Comparison of ENCODE assay signal across 28 mouse cellular contexts in the genomic region with DNA sequence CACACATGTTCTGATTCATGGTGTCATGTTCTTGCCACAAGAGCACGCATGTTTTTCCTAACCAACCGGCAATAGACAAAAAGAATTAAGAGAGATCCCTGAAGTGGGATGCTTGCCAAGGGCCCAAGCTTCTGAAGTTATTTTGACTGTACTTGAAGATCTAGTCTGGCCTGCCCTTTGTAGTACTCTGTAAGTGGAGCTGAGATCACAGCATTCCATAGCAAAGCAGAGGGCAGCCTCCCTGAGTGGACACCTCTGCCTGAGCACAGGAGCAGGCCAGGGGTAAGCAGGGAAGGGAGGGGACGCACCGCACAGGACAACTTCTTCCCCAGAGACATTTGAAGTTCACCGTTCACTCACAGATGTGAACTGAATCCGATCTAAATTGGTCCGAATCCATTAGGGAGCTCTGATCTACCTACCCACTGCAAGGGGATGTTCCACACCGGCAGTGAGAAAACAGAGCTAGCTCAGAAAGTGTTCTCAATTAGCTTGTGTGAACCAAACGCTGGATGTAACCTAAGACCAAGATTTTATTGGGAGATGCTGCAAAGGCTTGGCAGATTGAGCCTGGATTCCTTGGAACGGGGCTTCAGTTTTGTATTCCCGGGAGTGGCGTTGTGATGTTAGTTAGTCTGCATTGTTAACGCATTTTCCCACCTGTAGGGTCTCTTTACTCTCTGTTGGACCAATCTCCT.
A peak's percentile ranks its signal among the peaks of the same experiment; 100 is the strongest.
DNase-seq lines count a peak whose midpoint lies in the region; ATAC-seq and TF ChIP-seq lines count a peak whose summit lies in the region.
"Had no signal": no experiment of that assay in that cellular context is flagged by ENCODE, and none has a peak within 500 bp of the region (broad histone marks: within the 10 kb centered on the region; RNA-seq: fewer than 3 reads in every experiment).

No protein-coding gene starts in this region.

- H3K27ac ChIP-seq in embryonic facial prominence, embryonic 11.5 days (replicated peaks; ENCODE audit: low read depth, low read length) = no peak overlapping the region
- H3K27ac ChIP-seq in embryonic facial prominence, embryonic 10.5 days (replicated peaks) = no peak overlapping the region
- H3K27ac ChIP-seq in lung, embryonic 16.5 days (ENCODE audit: low read length) = no peak overlapping the region
- peak overlapping the region; percentile 74 for H3K27ac ChIP-seq in embryonic facial prominence, embryonic 15.5 days (replicated peaks)
- H3K27ac ChIP-seq in hindbrain, embryonic 12.5 days = no peak overlapping the region
- H3K27ac ChIP-seq in heart, embryonic 10.5 days = no peak overlapping the region
- H3K27ac ChIP-seq: forebrain, embryonic 12.5 days; heart, embryonic 13.5 days; hindbrain, postnatal 0 days; intestine, embryonic 15.5 days; layer of hippocampus, adult 2 months; left cerebral cortex, adult 2 months; midbrain, embryonic 12.5 days had no signal

- H3K4me2 ChIP-seq in embryonic facial prominence, embryonic 11.5 days (ENCODE audit: low read depth, low read length) = no peak overlapping the region
- H3K4me2 ChIP-seq in lung, embryonic 16.5 days (ENCODE audit: low read depth, low read length) = no peak overlapping the region
- H3K4me2 ChIP-seq in embryonic facial prominence, embryonic 15.5 days (replicated peaks) = no peak overlapping the region
- no peak overlapping the region for H3K4me2 ChIP-seq in hindbrain, embryonic 12.5 days (replicated peaks)
- H3K4me2 ChIP-seq: forebrain, embryonic 12.5 days; heart, embryonic 13.5 days; intestine, embryonic 15.5 days; liver, embryonic 11.5 days; midbrain, embryonic 12.5 days; neural tube, embryonic 13.5 days had no signal

- no peak for TF ChIP-seq CTCF in lung, adult 2 months (IDR thresholded peaks at IDR 0.05; ENCODE audit: insufficient read depth, low read length)

- no peak overlapping the region for H3K4me3 ChIP-seq in embryonic facial prominence, embryonic 11.5 days (ENCODE audit: low read depth, low read length)
- no peak overlapping the region for H3K4me3 ChIP-seq in embryonic facial prominence, embryonic 10.5 days
- H3K4me3 ChIP-seq in lung, embryonic 16.5 days (ENCODE audit: low read length) = no peak overlapping the region
- H3K4me3 ChIP-seq in lung, adult 2 months (replicated peaks; ENCODE audit: extremely low read depth, low read depth, low read length) = no peak overlapping the region
- H3K4me3 ChIP-seq in embryonic facial prominence, embryonic 15.5 days (replicated peaks) = no peak overlapping the region
- no peak overlapping the region for H3K4me3 ChIP-seq in hindbrain, embryonic 12.5 days
- no peak overlapping the region for H3K4me3 ChIP-seq in heart, embryonic 10.5 days
- H3K4me3 ChIP-seq: forebrain, embryonic 12.5 days; heart, embryonic 13.5 days; intestine, embryonic 15.5 days; layer of hippocampus, adult 2 months; left cerebral cortex, adult 2 months; midbrain, embryonic 12.5 days; neural tube, embryonic 13.5 days had no signal

- ATAC-seq in embryonic facial prominence, embryonic 11.5 days (replicated peaks; ENCODE audit: insufficient number of reproducible peaks, low FRiP score, low TSS enrichment, low read depth) = 0 out of 2 replicates have a peak, but pooled peaks have one; percentile 71
- peak; percentile 64; the same call in 1 of the 2 replicates for ATAC-seq in lung, embryonic 16.5 days (ENCODE audit: low read depth)
- ATAC-seq in embryonic facial prominence, embryonic 15.5 days (ENCODE audit: insufficient number of reproducible peaks, low FRiP score, low TSS enrichment, low read depth) = no peak
- ATAC-seq in hindbrain, embryonic 12.5 days (ENCODE audit: low FRiP score) = no peak
- ATAC-seq: hindbrain, postnatal 0 days; intestine, embryonic 15.5 days had no signal

- no peak overlapping the region for H3K9ac ChIP-seq in embryonic facial prominence, embryonic 11.5 days (replicated peaks; ENCODE audit: low read length)
- no peak overlapping the region for H3K9ac ChIP-seq in lung, embryonic 16.5 days (ENCODE audit: low read length)
- H3K9ac ChIP-seq in embryonic facial prominence, embryonic 15.5 days = no peak overlapping the region
- H3K9ac ChIP-seq in hindbrain, embryonic 12.5 days = no peak overlapping the region
- H3K9ac ChIP-seq: forebrain, embryonic 12.5 days; heart, embryonic 13.5 days; intestine, embryonic 15.5 days; midbrain, embryonic 12.5 days; neural tube, embryonic 13.5 days had no signal

- H3K27me3 ChIP-seq in embryonic facial prominence, embryonic 11.5 days (ENCODE audit: control insufficient read depth, insufficient read depth, low read length) = no peaks in the 10 kb centered on the region
- H3K27me3 ChIP-seq in embryonic facial prominence, embryonic 10.5 days (replicated peaks; ENCODE audit: low read depth, poor library complexity, severe bottlenecking) = no peaks in the 10 kb centered on the region
- no peaks in the 10 kb centered on the region for H3K27me3 ChIP-seq in lung, embryonic 16.5 days (ENCODE audit: control insufficient read depth, insufficient read depth, low read depth, low read length)
- H3K27me3 ChIP-seq in embryonic facial prominence, embryonic 15.5 days = no peaks in the 10 kb centered on the region
- no peaks in the 10 kb centered on the region for H3K27me3 ChIP-seq in hindbrain, embryonic 12.5 days
- H3K27me3 ChIP-seq in heart, embryonic 10.5 days (ENCODE audit: insufficient read depth, poor library complexity, severe bottlenecking) = no peaks in the 10 kb centered on the region
- H3K27me3 ChIP-seq: forebrain, embryonic 12.5 days; heart, embryonic 13.5 days; intestine, embryonic 15.5 days; midbrain, embryonic 12.5 days; neural tube, embryonic 13.5 days had no signal

- no peaks in the 10 kb centered on the region for H3K36me3 ChIP-seq in embryonic facial prominence, embryonic 11.5 days (replicated peaks; ENCODE audit: control insufficient read depth, insufficient read depth, low read depth, low read length)
- no peaks in the 10 kb centered on the region for H3K36me3 ChIP-seq in embryonic facial prominence, embryonic 10.5 days (replicated peaks)
- H3K36me3 ChIP-seq in lung, embryonic 16.5 days (ENCODE audit: control insufficient read depth, insufficient read depth, low read length) = no peaks in the 10 kb centered on the region
- H3K36me3 ChIP-seq in embryonic facial prominence, embryonic 15.5 days = no peaks in the 10 kb centered on the region
- H3K36me3 ChIP-seq in hindbrain, embryonic 12.5 days = no peaks in the 10 kb centered on the region
- no peaks in the 10 kb centered on the region for H3K36me3 ChIP-seq in heart, embryonic 10.5 days
- H3K36me3 ChIP-seq: forebrain, embryonic 12.5 days; G1E; heart, embryonic 13.5 days; intestine, embryonic 15.5 days; midbrain, embryonic 12.5 days; neural tube, embryonic 13.5 days had no signal

- WGBS in embryonic facial prominence, embryonic 11.5 days = 79% methylated on average over 13 of the region's 13 CpGs
- WGBS in embryonic facial prominence, embryonic 10.5 days = 85% methylated on average over 13 of the region's 13 CpGs
- WGBS in lung, embryonic 16.5 days = 83% methylated on average over 13 of the region's 13 CpGs
- 84% methylated on average over 13 of the region's 13 CpGs for WGBS in lung, adult 2 months
- 52% methylated on average over 13 of the region's 13 CpGs for WGBS in embryonic facial prominence, embryonic 15.5 days
- 79% methylated on average over 13 of the region's 13 CpGs for WGBS in hindbrain, embryonic 12.5 days
- WGBS in heart, embryonic 10.5 days = 91% methylated on average over 13 of the region's 13 CpGs

- no peak for TF ChIP-seq POLR2A in lung, adult 2 months (IDR thresholded peaks at IDR 0.05; ENCODE audit: borderline replicate concordance, extremely low read depth, low read depth, low read length)

- DNase-seq in embryonic facial prominence, embryonic 11.5 days (ENCODE audit: low spot score) = peak; percentile 19
- no peak for DNase-seq in embryonic facial prominence, embryonic 10.5 days (ENCODE audit: low spot score)
- DNase-seq in lung, adult 2 months = no peak
- no peak for DNase-seq in heart, embryonic 10.5 days (ENCODE audit: low spot score)
- DNase-seq: adrenal gland, adult 8-10 months; cerebellum, adult 2 months; cerebellum, postnatal 14 days; gastrocnemius, postnatal 25 days; heart, adult 18-20 months; heart, postnatal 10 days; kidney, adult 2 months; kidney, postnatal 36 days; right cerebral cortex, postnatal 14 days; spleen, adult 18-20 months; thymus, postnatal 14 days had no signal

- H3K9me3 ChIP-seq in embryonic facial prominence, embryonic 11.5 days (replicated peaks; ENCODE audit: control insufficient read depth, low read length) = no peaks in the 10 kb centered on the region
- peaks cover 15% of the 10 kb centered on the region; the same call in 1 of the 2 replicates for H3K9me3 ChIP-seq in embryonic facial prominence, embryonic 10.5 days
- peaks cover 6% of the 10 kb centered on the region; the same call in 1 of the 2 replicates for H3K9me3 ChIP-seq in lung, embryonic 16.5 days (ENCODE audit: control insufficient read depth, low read length)
- H3K9me3 ChIP-seq in embryonic facial prominence, embryonic 15.5 days (replicated peaks) = no peaks in the 10 kb centered on the region
- peaks cover 5% of the 10 kb centered on the region for H3K9me3 ChIP-seq in hindbrain, embryonic 12.5 days (replicated peaks)
- H3K9me3 ChIP-seq in heart, embryonic 10.5 days = 0 out of 2 replicates have a peak, but pooled peaks cover 5% of the 10 kb centered on the region
- H3K9me3 ChIP-seq: intestine, embryonic 15.5 days; midbrain, embryonic 12.5 days; neural tube, embryonic 13.5 days had no signal

- no peaks in the 10 kb centered on the region for H3K4me1 ChIP-seq in embryonic facial prominence, embryonic 11.5 days (ENCODE audit: control insufficient read depth, insufficient read depth, low read length)
- peaks cover 5% of the 10 kb centered on the region; the same call in 1 of the 2 replicates for H3K4me1 ChIP-seq in embryonic facial prominence, embryonic 10.5 days
- peaks cover 2% of the 10 kb centered on the region; the same call in 1 of the 2 replicates for H3K4me1 ChIP-seq in lung, embryonic 16.5 days (replicated peaks; ENCODE audit: control insufficient read depth, insufficient read depth, low read length)
- H3K4me1 ChIP-seq in lung, adult 2 months (ENCODE audit: control insufficient read depth, insufficient read depth, low read length) = no peaks in the 10 kb centered on the region
- peaks cover 32% of the 10 kb centered on the region for H3K4me1 ChIP-seq in embryonic facial prominence, embryonic 15.5 days
- no peaks in the 10 kb centered on the region for H3K4me1 ChIP-seq in hindbrain, embryonic 12.5 days
- no peaks in the 10 kb centered on the region for H3K4me1 ChIP-seq in heart, embryonic 10.5 days
- H3K4me1 ChIP-seq: forebrain, embryonic 12.5 days; heart, embryonic 13.5 days; intestine, embryonic 15.5 days; midbrain, embryonic 12.5 days; neural tube, embryonic 13.5 days had no signal

Comparison
In these comparisons a context has a peak if more than half of its experiments do, and no peak if none do; other contexts are left out.
1. ATAC-seq: peak in embryonic facial prominence, embryonic 11.5 days (single experiment) and lung, embryonic 16.5 days (single experiment); none in embryonic facial prominence, embryonic 15.5 days (single experiment) and hindbrain, embryonic 12.5 days (single experiment).